Mouse (Mus musculus) hindbrain, embryonic 11.5 days (tissue): Measurements from ENCODE around the gene Etv6. TPM values are rescaled to one million over a fixed set of nuclear protein-coding genes. Genes with fewer than 3 reads are reported as not detected.
A peak's percentile ranks its signal among the peaks of the same experiment; 100 is the strongest.

ENCODE experiments used
- ATAC-seq: fragments of 200-750 bp; cut with Nextera tagmentation; 2 replicates; pipeline ENCODE4 v1.8.0; 2017; ENCODE audit warnings: mild to moderate bottlenecking, moderate TSS enrichment, moderate library complexity; ENCODE audit not compliant: low FRiP score
- DNase-seq: peaks from one replicate; pipeline ENCODE4 v3.0.0-alpha.2; 2015; ENCODE audit warnings: low spot score
- H3K27ac ChIP-seq: fragments of 300-500 bp; sonication (generic); 2 replicates; pipeline ENCODE4 v1.5.1; 2014; ENCODE audit warnings: mild to moderate bottlenecking, low read depth, low read length
- H3K27me3 ChIP-seq: fragments of 300-500 bp; sonication (generic); 2 replicates; pipeline ENCODE4 v1.6.1; 2014; ENCODE audit warnings: mild to moderate bottlenecking, low read length, moderate library complexity, mixed read lengths; ENCODE audit not compliant: control insufficient read depth, insufficient read depth
- H3K36me3 ChIP-seq: fragments of 300-500 bp; sonication (generic); 2 replicates; pipeline ENCODE4 v1.6.1; 2014; ENCODE audit warnings: mild to moderate bottlenecking, low read length, moderate library complexity, mixed read lengths; ENCODE audit not compliant: control insufficient read depth, insufficient read depth
- H3K4me1 ChIP-seq: fragments of 300-500 bp; sonication (generic); replicated peaks from 2 replicates; pipeline ENCODE4 v1.6.1; 2014; ENCODE audit warnings: low read length, mixed read lengths; ENCODE audit not compliant: control insufficient read depth, insufficient read depth
- H3K4me2 ChIP-seq: fragments of 300-500 bp; sonication (generic); replicated peaks from 2 replicates; pipeline ENCODE4 v1.6.1; 2014; ENCODE audit warnings: mild to moderate bottlenecking, low read depth, low read length
- H3K4me3 ChIP-seq: fragments of 300-500 bp; sonication (generic); 2 replicates; pipeline ENCODE4 v1.5.1; 2014; ENCODE audit warnings: low read depth, low read length
- H3K9ac ChIP-seq: fragments of 300-500 bp; sonication (generic); 2 replicates; pipeline ENCODE4 v1.6.1; 2014; ENCODE audit warnings: low read depth, low read length
- H3K9me3 ChIP-seq: fragments of 300-500 bp; sonication (generic); 2 replicates; pipeline ENCODE4 v1.6.1; 2016; ENCODE audit warnings: low read length; ENCODE audit not compliant: control insufficient read depth
- WGBS: fragments of 180-500 bp; shearing (Covaris S2); extraction: QIAGEN DNeasy Blood & Tissue Kit; methylation state at CpG from one replicate; pipeline ENCODE4 v1.1.7; 2014; 5-methylcytosine and 5-hydroxymethylcytosine counted together
- polyA plus RNA-seq: library from polyadenylated mRNA; unstranded; fragments of >200 nt; fragmentation: Nextera tagmentation; extraction: Ambion mirVana; gene quantifications from 2 replicates; pipeline ENCODE4 v1.2.1, GENCODE M21; 2014

The Etv6 gene
- polyA plus RNA-seq, 1 experiment from 2014 or later, result 13.0 TPM

GRCm38 (mm10) chr6:134190597-134191278, 155.2 kb downstream of the Etv6 start:
- no peaks in the 10 kb centered on the region for H3K9me3 ChIP-seq
- WGBS, result 77% methylated on average over 7 of the region's 7 CpGs
- no peak overlapping the region for H3K27ac ChIP-seq
- H3K4me3 ChIP-seq, result no peak overlapping the region
- no peak overlapping the region for H3K9ac ChIP-seq
- DNase-seq, result no peak
- no peak overlapping the region for H3K4me2 ChIP-seq
- H3K36me3 ChIP-seq, result no peaks in the 10 kb centered on the region
- no peaks in the 10 kb centered on the region for H3K27me3 ChIP-seq
- no peaks in the 10 kb centered on the region; the same call in 1 of the 2 replicates for H3K4me1 ChIP-seq
- ATAC-seq, result no peak

- Histone ChIP-seq H3K9ac (no peak overlapping the region), H3K27ac (no peak overlapping the region), H3K4me1 (no peaks in the 10 kb centered on the region; the same call in 1 of the 2 replicates), H3K9me3 (no peaks in the 10 kb centered on the region), H3K27me3 (no peaks in the 10 kb centered on the region), H3K4me2 (no peak overlapping the region), H3K4me3 (no peak overlapping the region), H3K36me3 (no peaks in the 10 kb centered on the region)
- DNase-seq, result no peak
- ATAC-seq, result no peak
These were observed 157.2 kb downstream of the Etv6 start for GRCm38 (mm10) chr6:134192710-134193109.

GRCm38 (mm10) chr6:134199895-134200294, 164.4 kb downstream of the Etv6 start:
- 88% methylated on average over 1 of the region's 1 CpGs for WGBS
- H3K4me1 ChIP-seq, result no peaks in the 10 kb centered on the region
- no peak overlapping the region for H3K4me3 ChIP-seq
- H3K9me3 ChIP-seq, result no peaks in the 10 kb centered on the region
- H3K27me3 ChIP-seq, result no peaks in the 10 kb centered on the region
- no peak overlapping the region for H3K4me2 ChIP-seq
- DNase-seq, result no peak
- no peaks in the 10 kb centered on the region for H3K36me3 ChIP-seq
- H3K9ac ChIP-seq, result no peak overlapping the region
- no peak overlapping the region for H3K27ac ChIP-seq
- no peak for ATAC-seq

GRCm38 (mm10) chr6:134200577-134200976, 165.1 kb downstream of the Etv6 start:
- no peaks in the 10 kb centered on the region for H3K4me1 ChIP-seq
- no peaks in the 10 kb centered on the region for H3K9me3 ChIP-seq
- 86% methylated on average over 10 of the region's 10 CpGs for WGBS
- no peaks in the 10 kb centered on the region for H3K36me3 ChIP-seq
- no peak overlapping the region for H3K4me3 ChIP-seq
- no peak for DNase-seq
- no peaks in the 10 kb centered on the region for H3K27me3 ChIP-seq
- no peak overlapping the region for H3K27ac ChIP-seq
- H3K9ac ChIP-seq, result no peak overlapping the region
- no peak overlapping the region for H3K4me2 ChIP-seq
- ATAC-seq, result 0 out of 2 replicates have a peak, but pooled peaks have one; percentile 17

- Histone ChIP-seq H3K4me2 (no peak overlapping the region), H3K27ac (no peak overlapping the region), H3K9me3 (no peaks in the 10 kb centered on the region), H3K27me3 (no peaks in the 10 kb centered on the region), H3K4me1 (no peaks in the 10 kb centered on the region), H3K36me3 (no peaks in the 10 kb centered on the region), H3K9ac (no peak overlapping the region), H3K4me3 (no peak overlapping the region)
- ATAC-seq (no peak), DNase-seq (no peak)
- WGBS, result 94% methylated on average over 5 of the region's 5 CpGs
These were observed 166.7 kb downstream of the Etv6 start for GRCm38 (mm10) chr6:134202176-134202575.

- Histone ChIP-seq H3K27me3 (no peaks in the 10 kb centered on the region), H3K4me1 (no peaks in the 10 kb centered on the region), H3K27ac (no peak overlapping the region), H3K9me3 (no peaks in the 10 kb centered on the region), H3K9ac (no peak overlapping the region), H3K4me3 (no peak overlapping the region), H3K4me2 (no peak overlapping the region), H3K36me3 (no peaks in the 10 kb centered on the region)
- 96% methylated on average over 10 of the region's 11 CpGs for WGBS
- ATAC-seq (no peak), DNase-seq (no peak)
These were observed 169.7 kb downstream of the Etv6 start for GRCm38 (mm10) chr6:134205163-134205562.

- no peak overlapping the region for H3K4me3 ChIP-seq
- H3K4me1 ChIP-seq, result no peaks in the 10 kb centered on the region
- DNase-seq (no peak), ATAC-seq (no peak)
- H3K9ac ChIP-seq, result no peak overlapping the region
- no peak overlapping the region for H3K4me2 ChIP-seq
- no peaks in the 10 kb centered on the region for H3K9me3 ChIP-seq
- H3K27ac ChIP-seq, result no peak overlapping the region
- no peaks in the 10 kb centered on the region for H3K36me3 ChIP-seq
- WGBS, result 87% methylated on average over 5 of the region's 5 CpGs
- no peaks in the 10 kb centered on the region for H3K27me3 ChIP-seq
These were observed 170.2 kb downstream of the Etv6 start for GRCm38 (mm10) chr6:134205726-134206125.

- H3K4me3 ChIP-seq, result no peak overlapping the region
- no peak overlapping the region for H3K9ac ChIP-seq
- no peaks in the 10 kb centered on the region for H3K27me3 ChIP-seq
- ATAC-seq (no peak), DNase-seq (no peak)
- no peak overlapping the region for H3K4me2 ChIP-seq
- H3K4me1 ChIP-seq, result no peaks in the 10 kb centered on the region
- H3K9me3 ChIP-seq, result no peaks in the 10 kb centered on the region
- H3K27ac ChIP-seq, result no peak overlapping the region
- H3K36me3 ChIP-seq, result no peaks in the 10 kb centered on the region
- 90% methylated on average over 5 of the region's 5 CpGs for WGBS
These were observed 170.8 kb downstream of the Etv6 start for GRCm38 (mm10) chr6:134206251-134206650.

GRCm38 (mm10) chr6:134207391-134208179, 172.1 kb downstream of the Etv6 start:
- Histone ChIP-seq H3K4me3 (no peak overlapping the region), H3K27ac (no peak overlapping the region)
- peak; percentile 18 for DNase-seq

More at GRCm38 (mm10) chr6:134207391-134208179, 172.1 kb downstream of the Etv6 start:
- H3K4me2 ChIP-seq, result no peak overlapping the region
- no peaks in the 10 kb centered on the region for H3K9me3 ChIP-seq
- H3K27me3 ChIP-seq, result no peaks in the 10 kb centered on the region
- H3K36me3 ChIP-seq, result no peaks in the 10 kb centered on the region
- 80% methylated on average over 19 of the region's 19 CpGs for WGBS
- ATAC-seq, result peak; percentile 82
- H3K4me1 ChIP-seq, result no peaks in the 10 kb centered on the region
- no peak overlapping the region for H3K9ac ChIP-seq
